Mouse (Mus musculus): ENCODE measurements around the gene Btbd35f27. TPM values are rescaled to one million over a fixed set of nuclear protein-coding genes. Genes with fewer than 3 reads are reported as not detected.
"Not testable (repeated sequence)": the region's sequence is repeated elsewhere in the genome, so short reads cannot be mapped to it uniquely, and the experiment has no call there.

The Btbd35f27 gene
- not detected for total RNA-seq (2021)
- long read RNA-seq, experiment 1: 0 reads
- long read RNA-seq, experiment 2: 0 reads

- not testable (repeated sequence) for DNase-seq (ENCODE audit: low spot score in 2 of 2)
Observed at GRCm38 (mm10) chrX:4951835-4952234, at the start of gene Btbd35f27. Btbd35f27 (plus strand) TSS chrX:4952135.

Other genes with a start within 250 kb of the Btbd35f27 start
- gene Btbd35f4, start 151.6 kb upstream of the Btbd35f27 start, total RNA-seq (2021): not detected

Data from layer of hippocampus, postnatal 14 days (tissue).